Mouse (Mus musculus) right cerebral cortex, postnatal 14 days (tissue): Measurements from ENCODE around the gene Klhl5.
"Not testable (repeated sequence)": the region's sequence is repeated elsewhere in the genome, so short reads cannot be mapped to it uniquely, and the experiment has no call there.

ENCODE experiments used
- DNase-seq: peaks from one replicate; pipeline ENCODE4 v3.0.0; 2022

Klhl5 gene

DNA sequence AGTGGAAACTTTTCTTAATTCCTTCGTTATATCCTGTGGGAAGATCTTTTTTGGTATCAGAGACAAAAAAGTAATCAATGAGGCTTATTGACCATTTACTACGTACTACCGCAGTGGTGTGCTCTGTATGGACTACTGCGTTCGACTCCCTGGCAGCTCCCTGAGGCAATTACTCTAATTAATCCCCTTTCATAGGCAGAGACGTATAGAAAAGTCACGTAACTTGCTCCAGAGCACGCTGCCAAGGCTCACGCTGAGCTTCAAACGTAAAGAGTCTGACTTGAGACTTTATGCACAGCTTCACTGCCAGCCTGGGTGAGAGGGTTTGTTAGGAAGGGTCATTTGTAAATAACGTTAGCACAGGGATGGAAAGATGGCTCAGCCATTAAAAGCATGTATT lies 7.3 kb upstream of the Klhl5 start:
- DNase-seq, result no peak

DNA sequence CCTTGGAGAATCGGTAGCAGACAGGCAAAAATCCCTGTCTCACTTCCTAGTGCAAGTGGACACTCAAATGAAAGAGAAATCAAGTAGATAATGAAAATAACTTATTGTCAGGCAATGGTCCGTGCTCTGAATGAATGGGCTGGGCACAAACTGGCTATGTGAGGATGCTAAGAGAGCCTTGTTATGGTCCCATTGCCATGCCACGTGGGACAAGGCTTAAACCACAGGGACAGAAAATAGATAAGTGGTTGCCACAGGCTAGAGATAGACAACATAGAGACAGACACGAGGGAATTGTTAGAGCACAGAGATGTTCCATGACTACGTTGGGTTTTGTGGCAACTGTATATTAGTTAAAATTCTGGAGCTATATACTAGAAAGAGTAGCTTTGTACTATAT lies 6.1 kb upstream of the Klhl5 start:
- no peak for DNase-seq

DNA sequence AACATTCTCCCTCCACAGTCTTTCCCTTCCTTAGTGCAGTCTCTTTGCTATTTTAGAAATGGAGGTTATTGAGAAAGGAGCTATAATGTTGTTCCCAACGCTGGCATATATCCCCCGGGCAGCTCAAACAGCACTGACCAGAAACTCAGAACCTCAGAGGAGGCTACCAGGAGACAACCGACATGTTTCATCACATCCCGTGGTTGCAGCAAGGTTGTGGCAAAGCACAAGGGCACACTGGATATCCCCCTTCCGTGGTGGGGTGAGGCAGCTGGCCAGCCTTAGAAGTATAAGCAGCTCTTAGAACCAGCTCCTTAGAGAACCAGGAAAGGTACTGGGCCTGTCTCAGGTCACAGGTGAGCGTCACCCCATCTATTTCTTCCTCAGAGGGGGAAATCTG lies 5.7 kb upstream of the Klhl5 start:
- DNase-seq, result no peak

DNA sequence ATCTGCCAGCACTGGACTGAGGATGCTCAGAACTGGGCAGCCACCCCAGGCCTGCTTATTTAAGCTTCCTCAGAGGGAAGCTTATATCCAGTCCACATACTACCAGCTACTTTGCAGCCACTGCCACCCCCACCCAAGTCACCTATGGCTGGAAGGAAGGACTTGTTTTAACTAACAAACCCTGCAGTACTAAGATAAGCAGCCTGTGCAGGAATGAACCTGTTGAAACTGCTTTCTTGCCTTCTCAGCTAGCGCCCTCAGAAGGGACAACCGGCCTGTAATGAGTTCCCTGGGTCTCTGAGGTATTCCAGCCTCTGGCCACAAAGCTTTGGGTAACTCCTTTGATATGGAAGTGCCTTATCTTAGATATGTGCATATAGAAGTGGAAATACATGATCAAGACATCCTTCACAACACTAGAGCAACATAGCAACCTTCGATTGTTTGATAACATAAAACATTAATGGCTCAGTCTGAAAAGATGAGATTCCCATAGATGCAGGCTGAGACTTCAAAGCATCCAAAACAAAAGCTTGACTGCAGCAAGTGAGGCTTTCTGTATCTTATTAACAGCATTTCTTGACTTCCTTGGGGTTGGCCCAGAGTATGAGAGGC lies 5.2 kb upstream of the Klhl5 start:
- DNase-seq, result no peak

DNA sequence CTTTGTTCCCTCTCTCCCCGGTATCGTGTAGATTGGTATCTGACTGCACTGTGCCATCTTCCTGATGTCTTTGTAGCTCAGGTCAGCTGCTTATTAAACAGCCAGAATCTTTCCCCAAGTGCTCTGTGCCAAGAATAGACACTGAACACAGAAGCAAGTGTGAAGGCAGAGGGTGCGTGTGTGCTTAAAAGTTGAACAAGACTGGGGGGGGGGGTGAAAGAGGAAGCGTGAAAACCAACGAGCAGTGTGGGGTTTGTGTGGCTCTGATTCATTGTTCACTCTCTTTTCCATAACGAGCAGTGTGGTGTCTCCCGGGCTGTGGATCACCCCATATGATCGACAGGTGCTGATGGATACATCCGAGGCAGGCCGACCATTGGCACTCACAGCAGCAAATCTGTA lies 4.7 kb upstream of the Klhl5 start:
- DNase-seq, result no peak

DNA sequence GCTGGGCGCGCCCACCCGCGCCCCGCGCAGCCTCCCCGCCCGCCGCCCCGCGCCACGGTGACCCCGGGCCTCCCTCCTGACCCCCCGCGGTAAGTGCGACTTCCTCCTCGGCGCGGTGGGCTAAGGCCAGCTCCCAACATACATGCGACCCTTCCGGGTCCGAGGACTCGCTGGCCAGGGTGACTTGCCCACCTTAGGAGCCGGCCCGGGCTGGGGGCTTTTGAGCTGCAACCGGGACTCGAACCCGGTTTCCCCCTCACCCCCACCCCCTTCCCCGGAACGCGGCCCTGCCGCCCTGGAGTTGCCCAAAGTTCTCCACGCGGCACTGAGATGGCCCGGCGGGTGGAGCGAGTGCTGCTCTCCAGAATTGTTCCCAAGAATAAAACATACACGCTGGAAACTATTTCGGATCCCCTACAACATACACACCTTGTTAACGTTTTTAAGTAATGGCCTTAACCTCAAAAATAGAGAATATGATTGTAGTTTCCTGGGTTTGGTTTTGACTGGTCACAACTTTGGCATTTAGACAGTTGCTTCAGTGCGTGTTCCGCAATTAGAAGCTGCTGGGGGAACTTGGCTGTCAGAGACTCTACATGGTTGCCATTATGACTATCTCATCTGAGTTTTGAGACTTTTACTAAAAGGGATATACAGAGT lies 564 bp downstream of the Klhl5 start:
- peak; percentile 23 for DNase-seq

DNA sequence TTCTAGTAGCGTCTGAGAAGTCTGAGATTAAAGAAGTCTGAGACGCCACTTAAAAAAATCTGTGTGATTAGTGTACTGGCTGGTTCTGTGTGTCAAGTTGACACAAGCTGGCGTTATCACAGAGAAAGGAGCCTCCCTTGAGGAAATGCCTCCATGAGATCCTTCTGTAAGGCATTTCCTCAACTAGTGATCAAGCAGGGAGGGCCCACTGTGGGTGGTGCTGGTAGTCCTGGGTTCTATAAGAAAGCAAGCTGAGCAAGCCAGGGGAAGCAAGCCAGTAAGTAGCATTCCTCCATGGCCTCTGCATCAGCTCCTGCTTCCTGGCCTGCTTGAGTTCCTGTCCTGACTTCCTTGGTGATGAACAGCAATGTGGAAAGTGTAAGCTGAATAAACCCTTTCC lies 4.9 kb downstream of the Klhl5 start:
- not testable (repeated sequence) for DNase-seq

DNA sequence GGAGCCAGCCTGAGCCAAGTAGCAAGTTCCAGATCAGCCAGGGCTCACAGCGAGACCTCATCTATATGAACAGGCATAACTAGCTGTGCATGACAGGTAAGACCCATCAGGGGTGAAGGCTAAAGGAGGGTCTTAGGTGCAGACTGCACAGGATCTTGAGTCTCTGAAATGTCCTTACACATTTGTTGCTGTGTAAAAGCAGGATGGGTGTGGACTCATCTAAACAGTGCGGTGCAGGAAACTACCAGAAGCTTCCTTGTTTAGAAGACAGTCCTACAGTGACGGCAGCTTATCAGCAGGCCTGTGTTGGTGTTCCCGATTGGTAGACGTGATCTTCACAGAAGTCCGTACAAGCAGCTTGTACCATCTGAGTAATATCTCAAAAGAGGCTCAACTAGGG lies 6.0 kb downstream of the Klhl5 start:
- no peak for DNase-seq

DNA sequence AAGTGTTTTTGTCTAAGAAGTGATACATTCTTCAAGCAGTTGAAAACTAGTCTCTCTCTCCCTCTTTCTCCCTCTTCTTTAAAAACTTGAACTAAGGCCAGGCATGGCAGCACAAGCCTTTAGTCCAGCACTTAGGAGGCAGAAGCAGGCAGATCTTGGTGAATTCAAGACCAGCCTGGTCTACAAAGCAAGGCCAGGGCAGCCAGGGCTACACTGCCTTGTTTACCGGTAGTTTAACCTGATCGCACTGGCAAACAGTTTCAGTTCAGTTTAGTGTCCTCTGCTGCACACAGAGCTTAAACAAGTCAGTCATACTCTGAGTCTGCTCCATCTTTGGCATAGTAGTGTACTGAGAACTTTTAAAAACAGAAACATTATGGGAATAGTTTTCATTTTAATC lies 9.4 kb downstream of the Klhl5 start:
- DNase-seq, result no peak

DNA sequence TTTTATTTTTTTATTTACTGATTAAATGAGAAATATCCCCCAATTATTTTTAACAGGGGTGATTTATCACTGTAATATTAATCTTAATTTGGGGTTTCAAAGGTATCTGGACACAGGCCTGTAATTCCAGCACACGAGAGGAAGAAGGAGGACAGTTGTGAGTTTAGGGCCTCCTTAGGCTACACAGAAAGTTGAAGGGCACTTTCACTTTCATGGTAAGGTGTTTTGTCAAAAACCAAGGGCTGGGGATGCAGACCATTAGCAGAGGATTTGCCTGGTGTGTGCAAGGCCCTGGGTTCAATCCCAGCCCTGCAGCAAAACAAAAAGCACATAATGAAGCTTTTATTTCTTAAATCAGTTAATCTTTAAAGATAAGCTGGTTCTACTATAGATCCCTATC lies 12.2 kb downstream of the Klhl5 start:
- no peak for DNase-seq

DNA sequence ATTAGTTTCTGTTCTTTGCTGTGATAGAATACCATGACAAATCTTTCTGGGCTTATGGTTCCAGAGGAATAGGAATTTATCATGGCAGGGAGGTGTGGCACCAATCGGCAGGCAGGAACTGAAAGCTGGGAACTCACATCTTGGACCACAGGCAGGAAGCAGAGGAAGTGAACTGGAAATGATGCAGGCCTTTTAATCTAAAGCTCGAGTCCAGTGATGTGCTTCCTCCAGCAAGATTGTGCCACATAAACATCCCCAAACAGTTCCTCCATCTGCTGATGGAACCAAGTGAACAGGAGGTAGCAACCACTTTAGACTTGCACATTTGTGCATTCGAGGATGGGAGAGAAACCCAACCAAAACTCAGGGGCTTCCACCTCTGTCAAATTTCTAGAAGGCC lies 12.6 kb downstream of the Klhl5 start:
- DNase-seq, result no peak

DNA sequence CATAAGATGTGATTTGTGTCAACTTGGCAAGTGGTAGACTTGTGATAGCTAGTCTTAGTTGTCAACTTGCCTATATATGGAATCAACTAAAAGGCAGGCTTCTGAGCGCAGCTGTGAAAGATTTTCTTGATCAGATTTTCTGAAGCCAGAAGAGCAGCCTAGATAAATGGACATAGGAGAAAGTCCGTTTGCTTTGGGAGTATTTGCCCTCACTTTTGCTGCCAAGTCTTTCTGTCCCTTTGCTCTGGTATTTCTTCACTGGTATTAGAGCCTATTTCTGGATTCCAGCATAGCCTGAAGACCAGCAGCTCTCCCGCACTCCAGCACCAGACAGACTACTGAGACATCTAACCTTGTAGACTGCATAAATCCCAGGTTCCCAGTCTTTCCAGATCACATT lies 15.3 kb downstream of the Klhl5 start:
- DNase-seq, result no peak

DNA sequence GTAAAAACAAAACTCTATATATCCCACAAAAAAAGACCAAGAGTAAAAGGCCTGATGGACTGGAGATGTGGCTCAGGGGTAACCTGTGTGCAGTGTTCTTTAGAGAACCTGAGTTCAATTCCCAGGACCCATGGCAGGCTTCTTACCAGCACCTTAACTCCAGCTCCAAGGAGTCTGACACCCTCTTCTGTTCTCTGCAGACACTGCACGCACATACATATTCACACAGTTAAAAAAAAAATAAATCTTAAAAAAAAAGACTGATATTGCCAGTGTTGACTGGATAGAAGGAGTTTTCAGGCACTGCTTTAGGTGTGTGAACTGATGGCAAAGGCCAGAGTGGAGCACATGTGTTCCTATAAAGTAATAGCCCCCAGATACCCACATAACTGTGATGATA lies 18.8 kb downstream of the Klhl5 start:
- DNase-seq, result no peak

DNA sequence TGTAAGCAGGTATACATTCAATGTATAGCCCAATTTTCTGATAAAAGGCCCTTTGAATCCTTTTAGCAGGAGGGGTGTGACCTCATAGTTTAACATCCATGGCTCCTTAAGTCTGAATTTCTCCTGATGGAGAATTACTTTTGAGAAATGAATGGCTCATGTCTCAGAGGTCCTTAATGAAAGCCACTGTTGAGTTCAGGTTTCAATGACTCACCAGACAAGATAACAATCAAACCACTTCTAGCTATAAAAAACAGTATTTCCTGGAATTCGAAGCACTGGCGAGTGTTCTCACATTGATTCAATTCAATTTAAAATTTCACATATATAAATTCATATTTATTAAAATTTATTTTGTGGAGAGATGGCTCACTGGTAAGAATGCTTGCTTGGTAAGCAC lies 21.1 kb downstream of the Klhl5 start:
- DNase-seq, result no peak

DNA sequence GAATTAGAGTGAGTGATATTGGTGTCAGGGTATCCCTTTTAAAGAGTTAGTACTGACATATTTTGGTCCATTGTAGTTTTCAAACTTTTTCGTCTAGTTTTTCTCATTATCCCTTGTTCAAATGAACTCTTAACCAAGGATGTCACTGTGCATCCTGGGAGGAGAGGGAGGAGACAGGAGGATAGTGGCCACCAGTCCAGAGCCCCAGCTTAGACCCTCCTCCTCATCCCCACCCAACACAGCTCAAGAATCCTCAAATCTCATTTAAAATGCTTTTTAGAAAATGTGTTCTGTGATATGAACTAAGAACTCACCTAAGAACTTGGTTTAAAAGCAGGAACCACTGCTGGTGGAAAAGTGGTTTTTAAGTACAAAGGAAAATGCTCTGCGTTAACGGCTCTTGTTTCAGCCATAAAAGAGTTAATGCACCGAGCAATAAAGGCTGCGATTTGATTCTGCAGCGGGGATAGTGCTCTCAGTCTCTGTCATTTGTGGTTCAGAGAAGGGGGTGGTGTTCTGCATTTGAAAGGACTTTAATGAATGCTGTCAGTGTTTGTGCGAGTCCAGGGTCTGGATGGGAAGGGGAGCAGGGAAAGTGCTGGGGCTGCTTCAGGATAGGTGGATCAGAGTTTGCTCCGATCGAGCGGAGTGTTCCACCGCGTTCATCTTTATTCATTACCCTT lies 23.3 kb downstream of the Klhl5 start:
- peak; percentile 13 for DNase-seq

DNA sequence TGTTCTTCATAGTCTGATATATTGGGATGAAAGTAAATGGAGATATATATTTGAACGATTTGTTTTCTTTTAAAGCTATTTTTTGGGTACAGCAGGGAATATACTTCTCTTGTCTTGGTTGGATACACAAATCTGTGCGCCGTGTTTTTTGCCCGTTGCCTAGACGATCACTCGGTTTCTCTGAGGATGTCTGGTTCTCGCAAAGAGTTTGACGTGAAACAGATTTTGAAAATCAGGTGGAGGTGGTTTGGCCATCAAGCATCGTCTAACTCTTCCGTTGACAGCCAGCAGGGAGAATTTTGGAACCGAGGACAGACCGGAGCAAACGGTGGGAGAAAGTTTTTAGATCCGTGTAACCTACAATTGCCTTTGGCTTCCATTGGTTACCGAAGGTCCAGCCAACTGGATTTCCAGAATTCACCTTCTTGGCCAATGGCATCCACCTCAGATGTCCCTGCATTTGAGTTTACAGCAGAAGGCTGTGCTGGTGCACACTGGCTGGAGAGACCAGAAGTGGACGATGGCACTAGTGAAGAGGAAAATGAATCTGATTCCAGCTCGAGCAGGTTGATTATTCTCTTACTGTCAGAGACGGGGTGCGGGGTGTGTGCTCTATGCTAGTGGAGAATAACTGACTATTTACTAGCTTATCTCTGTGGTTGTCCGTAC lies 24.0 kb downstream of the Klhl5 start:
- peak; percentile 21 for DNase-seq

DNA sequence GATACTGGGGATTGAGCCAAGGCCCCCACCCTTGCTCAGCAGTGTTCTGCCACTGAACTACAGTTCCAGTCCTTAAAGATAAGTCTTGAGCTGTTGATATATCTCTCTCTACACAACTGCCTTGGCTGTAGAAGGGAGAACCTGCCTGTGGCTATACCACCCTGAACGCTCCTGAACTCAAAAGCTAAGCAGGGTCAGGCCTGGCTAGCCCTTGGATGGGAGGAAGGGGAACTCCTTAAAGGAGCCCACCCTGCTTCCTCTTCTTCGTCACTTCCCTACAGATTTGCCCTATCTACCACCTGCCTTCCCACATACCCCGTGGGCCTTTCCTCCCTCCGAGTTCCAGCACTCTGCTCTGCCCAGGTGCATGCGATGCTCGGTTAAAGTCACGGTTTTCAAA lies 28.8 kb downstream of the Klhl5 start:
- no peak for DNase-seq

DNA sequence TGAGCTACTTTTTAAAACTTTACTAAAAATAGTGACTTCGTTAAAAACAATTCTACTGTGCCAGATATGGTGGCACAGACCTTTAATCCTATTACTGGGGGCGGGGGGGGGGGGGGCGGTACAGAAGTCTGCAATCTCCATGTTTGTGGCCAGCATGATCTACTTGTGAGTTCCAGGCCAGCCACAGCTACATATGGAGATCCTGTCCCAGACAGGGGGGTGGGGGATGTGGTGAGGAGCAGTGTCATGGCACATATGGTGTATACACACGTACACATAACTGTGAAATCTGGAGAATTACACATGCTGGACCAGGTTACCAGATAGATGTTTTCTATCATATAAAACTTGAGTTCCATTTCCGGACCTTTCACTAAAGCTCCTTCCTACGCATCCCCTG lies 29.7 kb downstream of the Klhl5 start:
- DNase-seq, result no peak

DNA sequence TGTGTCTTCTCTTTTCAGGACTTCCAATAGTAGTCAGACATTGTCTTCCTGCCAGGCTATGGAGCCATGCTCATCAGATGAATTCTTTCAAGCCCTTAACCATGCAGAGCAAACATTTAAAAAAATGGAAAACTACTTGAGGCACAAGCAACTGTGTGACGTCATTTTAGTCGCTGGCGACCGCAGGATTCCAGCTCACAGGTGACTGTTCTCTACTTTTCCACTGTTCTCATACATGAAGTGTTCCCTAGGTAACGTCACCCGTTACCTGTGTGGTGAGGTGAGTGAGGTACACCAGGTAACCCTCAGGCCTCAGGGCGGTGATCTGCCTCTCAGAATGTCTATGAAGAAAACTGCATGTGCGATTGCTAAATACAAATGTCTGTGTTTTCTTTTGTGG lies 33.9 kb downstream of the Klhl5 start:
- DNase-seq, result no peak

DNA sequence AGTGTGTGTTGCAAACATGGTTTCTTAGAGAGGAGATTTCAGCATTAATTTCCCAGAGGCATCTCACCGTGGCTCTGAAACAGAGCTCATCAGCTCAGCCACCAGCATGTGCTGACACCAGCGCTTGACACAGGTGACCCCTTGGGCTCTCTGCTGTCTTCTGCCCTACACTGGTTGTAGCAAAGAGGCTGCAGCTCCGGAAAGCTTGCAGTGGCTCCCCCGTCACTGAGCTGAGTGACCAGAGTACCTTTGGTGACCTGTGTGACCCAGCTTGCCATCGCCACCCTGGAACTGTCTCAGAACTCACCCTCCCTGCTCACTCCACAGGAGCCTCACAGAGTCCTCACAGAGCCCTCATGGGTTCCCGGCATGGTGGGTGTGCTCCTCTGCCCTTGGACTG lies 34.9 kb downstream of the Klhl5 start:
- DNase-seq, result no peak

DNA sequence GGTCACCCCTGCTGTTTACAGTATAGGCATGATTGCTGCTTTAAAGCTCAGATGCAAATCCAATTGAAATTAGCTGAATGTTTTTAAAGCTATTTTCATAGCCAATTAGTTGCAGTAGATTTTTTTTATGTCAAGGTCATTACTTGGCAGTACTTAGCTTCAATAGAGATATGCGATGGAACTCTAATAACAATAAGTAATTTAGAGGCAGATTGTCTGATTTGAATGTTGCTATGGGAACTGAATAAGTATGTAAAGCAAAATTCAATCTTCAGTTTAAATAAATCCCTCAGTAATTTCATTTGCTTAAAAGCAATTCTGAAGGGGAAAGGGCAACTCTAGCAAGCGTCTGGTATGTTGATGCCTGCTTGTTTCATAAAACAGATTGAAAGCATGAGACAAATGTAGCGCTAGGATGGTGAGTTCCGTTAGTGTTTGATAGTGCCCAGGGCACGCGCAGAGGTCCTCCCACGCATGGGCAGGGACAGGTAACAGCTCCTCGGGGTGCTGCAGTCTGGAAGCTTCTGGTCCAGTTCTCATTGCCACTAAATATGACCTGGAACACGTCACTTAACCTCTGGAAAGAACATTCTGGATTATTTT lies 38.3 kb downstream of the Klhl5 start:
- DNase-seq, result no peak

DNA sequence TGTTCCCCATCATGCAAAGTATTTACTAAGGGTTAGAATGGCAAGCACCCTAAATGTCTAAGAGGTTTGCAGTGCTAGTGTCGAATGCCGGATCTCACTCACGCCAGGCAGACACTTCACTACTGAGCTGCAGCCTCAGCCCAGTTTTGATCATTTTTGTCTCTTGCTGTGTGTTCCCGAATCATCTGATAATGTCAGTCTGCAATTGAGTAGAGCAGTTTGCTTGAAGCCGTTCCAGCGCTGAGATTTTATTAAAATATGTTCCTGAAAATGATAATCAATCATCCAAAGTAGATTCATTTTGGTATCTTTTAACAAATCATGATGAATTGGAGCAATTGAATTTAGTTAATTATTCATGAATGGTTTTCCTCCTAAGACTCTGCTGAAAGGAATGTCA lies 39.4 kb downstream of the Klhl5 start:
- no peak for DNase-seq

DNA sequence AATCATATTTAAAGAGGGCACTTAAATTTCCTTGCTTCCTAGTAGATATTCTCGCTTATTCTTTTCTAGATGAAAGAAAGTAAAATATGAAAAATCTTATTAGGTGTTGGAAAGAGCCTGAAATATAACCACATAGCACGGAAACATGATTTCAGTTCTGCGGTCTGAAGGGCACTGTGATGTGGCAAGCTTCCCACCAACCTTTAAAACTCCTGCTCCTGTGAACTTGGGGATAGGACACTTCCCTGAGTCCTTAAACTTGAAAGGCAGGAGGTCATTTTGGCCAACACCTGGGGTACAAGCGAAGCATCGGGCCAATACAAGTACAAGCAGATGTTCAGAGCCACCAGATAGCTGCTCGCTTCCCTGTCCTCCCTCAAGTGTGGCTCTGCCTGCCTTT lies 42.4 kb downstream of the Klhl5 start:
- DNase-seq, result no peak
